Mouse (Mus musculus) embryonic stem cell, embryonic (primary cell): Measurements from ENCODE around the gene Nlrc5.

ENCODE experiments used
- CTCF ChIA-PET, 4 experiments: fragments of 300-600 bp in 2 of 4; fragments of 350-600 bp in 2 of 4; sonication (Branson Sonifier 250); formaldehyde crosslinking; loops; one replicate each; lab custom pipeline; 2022; ENCODE audit warnings: inconsistent platforms in 2 of 4; lab: Charles Lee
- POLR2A ChIA-PET, 4 experiments: fragments of 300-600 bp in 2 of 4; fragments of 350-600 bp in 2 of 4; sonication (Branson Sonifier 250); formaldehyde crosslinking; loops; one replicate each; lab custom pipeline; 2022; ENCODE audit warnings: antibody characterized with exemption in 4 of 4, inconsistent platforms in 1 of 4; lab: Charles Lee

The Nlrc5 gene

DNA sequence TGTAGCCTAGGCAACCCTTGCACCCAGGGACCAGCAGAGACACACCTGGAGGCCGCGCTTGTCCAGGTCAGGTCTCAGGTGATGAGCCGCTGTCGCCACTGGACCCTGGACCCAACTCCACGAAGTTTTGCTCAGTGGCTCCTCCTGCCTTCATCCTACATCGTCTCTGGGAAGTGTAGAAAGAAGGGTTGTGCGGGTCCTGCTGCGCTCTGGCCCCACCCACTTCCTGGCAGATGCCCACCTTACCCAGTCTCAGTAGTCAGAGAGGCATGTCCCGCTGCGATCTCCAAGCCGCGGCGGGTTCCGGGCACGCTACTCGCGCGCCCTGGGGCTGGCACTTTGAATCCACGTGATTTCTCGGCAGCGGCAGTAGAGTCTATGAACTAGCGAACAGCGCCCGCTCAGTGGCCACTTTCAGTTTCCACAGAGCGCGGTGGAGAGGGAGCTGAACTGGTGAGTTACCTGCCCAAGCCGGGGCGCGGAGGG, at the start of gene Nlrc5:
Nlrc5 (plus strand) TSS at position 376 of the 486 bp plus-strand sequence.
- ChIA-PET CTCF (no interaction called here), POLR2A (interaction anchor here in 1 of 4 experiments (1.5 kb wide), 1 partner anchor 19 kb away, joined by 3 read pairs; no protein-coding TSS in a partner anchor)

DNA sequence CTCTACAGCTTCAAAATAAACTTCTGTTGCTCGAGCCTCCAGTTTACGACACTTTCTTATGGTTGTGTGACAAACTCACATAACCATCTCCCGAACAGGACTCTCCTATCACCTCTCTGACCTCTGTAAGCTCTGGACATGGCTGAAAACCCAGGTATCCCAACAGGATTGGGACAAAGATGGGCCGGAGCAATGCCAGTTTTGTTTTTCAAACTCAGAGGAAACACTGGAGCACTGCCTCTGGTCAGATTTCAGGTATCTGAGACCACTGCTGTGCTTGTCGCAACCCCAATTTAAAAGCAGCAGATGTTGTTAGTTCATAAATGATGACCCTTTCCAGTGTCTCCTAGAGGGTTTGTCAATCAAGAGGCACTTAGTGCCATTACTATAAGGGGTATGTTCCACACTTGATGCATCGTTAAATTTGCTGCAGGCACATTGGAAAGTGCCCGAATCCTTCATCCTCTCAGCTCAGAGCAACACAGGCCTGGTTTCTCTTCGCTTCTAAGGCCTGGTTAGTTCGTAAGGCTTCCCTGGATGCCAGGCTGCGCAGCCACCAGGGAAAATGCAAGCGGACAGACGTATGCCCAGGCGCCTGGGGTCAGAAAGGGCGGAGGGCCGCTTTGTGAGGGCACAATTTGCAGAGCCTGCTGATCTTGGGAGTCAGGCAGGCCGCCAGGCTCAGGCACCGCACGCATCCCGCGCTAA, 48.5 kb upstream of the Nlrc5 start:
- ChIA-PET POLR2A (interaction anchor here in 3 of 4 experiments (0.6 to 5.8 kb wide), 28 partner anchors 8 to 216 kb away, joined by 3 to 35 read pairs (median 4); partner anchors contain the start of genes Fam192a (in 1 of the 3) and Rspry1 (in 1 of the 3)), CTCF (interaction anchor here in 3 of 4 experiments (0.6 to 1.2 kb wide), 3 partner anchors 42 to 73 kb away, joined by 3 to 4 read pairs (median 3); no protein-coding TSS in a partner anchor)

DNA sequence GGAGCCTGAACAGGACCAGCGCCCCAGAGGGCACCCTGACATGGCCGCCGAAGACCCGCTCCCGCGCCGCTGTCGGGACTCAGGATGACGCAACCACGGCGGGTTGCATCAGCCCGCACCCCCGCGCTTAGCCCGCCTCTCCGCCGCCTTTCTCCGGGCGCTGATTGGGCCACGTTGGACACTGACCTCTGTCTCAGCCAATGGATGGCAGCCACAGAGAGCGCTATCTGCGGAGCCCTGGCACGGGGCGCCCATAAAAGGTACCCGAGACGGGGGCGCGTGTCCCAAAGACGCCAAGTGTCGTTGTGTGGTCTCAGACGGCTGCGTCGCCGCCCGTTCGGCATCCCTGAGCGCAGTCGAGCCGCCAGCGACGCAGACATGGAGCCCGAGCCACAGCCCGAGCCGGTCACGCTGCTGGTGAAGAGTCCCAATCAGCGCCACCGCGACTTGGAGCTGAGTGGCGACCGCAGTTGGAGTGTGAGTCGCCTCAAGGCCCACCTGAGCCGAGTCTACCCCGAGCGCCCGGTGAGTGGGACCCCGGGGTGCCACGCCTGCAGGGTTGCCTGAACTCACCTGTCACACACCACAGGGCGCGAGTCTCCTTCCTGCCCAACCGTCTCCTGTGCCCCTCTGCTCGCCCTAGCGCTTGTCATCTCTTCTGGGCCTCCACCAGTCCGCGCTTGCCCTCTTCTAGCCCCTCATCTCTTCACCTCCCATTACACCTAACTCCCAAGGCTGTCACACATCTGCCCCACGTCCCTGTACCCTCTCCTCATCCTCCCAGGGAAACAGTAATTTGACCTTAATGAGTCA, 47.7 kb upstream of the Nlrc5 start, which contains the start of gene Herpud1:
Herpud1 (plus strand) TSS at position 225 of the 813 bp plus-strand sequence.
- CTCF ChIA-PET = no interaction called here
- POLR2A ChIA-PET = interaction anchor here in 3 of 4 experiments (0.5 to 5.8 kb wide), 38 partner anchors 8 to 309 kb away, joined by 3 to 35 read pairs (median 4); partner anchors contain the start of genes Nup93 (in 1 of the 3) and Pllp (in 1 of the 3)

DNA sequence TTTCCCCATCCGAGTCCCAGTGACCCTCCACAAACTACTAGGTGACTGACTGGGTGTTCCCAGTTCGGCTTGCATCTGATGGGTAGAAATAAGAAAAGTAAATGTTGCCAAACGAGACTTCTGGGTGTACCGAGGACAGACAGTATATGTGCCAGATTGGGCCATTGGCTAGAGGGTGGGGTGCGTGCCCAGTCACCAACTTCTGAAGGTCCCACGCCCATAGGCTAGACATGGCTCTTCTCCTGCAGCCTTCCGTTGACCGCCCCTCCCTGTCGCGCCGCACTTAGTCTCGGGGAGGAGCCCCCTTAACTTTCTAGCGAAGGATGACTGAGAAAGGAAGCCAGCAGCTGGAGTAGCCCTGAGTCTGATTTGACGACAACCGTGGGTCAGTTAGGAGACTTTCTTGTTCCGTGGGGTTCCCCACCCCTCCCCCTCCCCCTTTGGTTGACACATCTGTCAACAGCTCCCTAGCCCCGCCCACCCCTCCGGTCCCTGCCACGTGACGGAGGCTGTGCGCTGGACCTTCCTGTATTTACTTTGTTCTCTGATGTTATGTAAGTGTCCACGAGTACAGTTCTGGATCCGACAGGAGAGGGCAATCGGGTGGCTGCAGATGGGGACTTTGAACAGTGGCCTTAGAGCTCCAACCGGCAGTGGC, 47.0 kb upstream of the Nlrc5 start:
- ChIA-PET POLR2A (interaction anchor here in 3 of 4 experiments (0.5 to 5.8 kb wide), 47 partner anchors 9 to 1128 kb away, joined by 3 to 35 read pairs (median 4); partner anchors contain the start of genes Nup93 (in 1 of the 3) and Pllp (in 1 of the 3)), CTCF (interaction anchor here in 2 of 4 experiments (0.6 to 1.4 kb wide), 4 partner anchors 8 to 156 kb away, joined by 3 to 6 read pairs (median 4); no protein-coding TSS in a partner anchor)

DNA sequence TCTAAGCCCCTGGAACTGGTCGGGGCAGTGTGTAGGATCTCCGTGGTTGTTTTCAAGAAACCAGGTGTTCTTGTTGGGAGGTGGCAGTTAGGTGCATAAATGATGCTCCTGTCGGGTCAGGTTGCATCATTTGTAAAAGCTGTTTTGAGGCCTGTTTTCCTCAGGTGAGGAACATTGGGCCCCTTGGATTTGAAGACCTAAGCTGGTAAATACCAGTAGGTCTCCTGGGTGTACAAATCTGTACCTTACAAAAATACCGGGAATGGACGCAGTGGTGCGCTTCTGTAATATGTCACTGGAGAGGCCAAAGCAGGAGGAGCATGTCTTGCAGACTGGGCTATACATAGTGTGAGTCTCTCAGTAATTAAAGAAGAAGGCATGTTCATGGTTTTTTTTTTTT, 46.4 kb upstream of the Nlrc5 start:
- ChIA-PET CTCF (interaction anchor here in 2 of 4 experiments (0.6 to 1.4 kb wide), 4 partner anchors 8 to 157 kb away, joined by 3 to 6 read pairs (median 4); no protein-coding TSS in a partner anchor), POLR2A (interaction anchor here in 3 of 4 experiments (0.5 to 5.8 kb wide), 33 partner anchors 9 to 1127 kb away, joined by 3 to 35 read pairs (median 5); partner anchors contain the start of gene Pllp (in 1 of the 3))

DNA sequence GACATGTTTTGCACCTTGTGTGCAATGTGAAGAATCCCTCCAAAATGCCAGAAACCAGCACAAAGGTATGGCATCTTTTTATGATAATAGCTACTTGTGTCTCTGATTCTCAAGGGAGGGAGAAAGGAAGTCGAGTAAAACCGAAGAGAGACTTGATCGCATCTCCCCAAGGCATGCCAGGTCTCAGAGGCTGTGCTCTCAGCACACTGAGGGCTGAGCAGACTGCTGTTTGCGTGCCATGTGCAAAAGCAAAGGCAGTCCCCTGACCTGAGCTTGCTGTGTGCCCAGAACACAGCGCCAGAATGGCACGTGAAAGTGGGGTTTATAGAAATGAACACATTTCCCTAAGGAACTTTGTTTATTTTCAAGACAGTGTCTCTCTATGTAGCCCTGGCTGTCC, 44.6 kb upstream of the Nlrc5 start:
- POLR2A ChIA-PET = interaction anchor here in 3 of 4 experiments (0.7 to 2.6 kb wide), 7 partner anchors 9 to 612 kb away, joined by 3 to 7 read pairs (median 3); no protein-coding TSS in a partner anchor

DNA sequence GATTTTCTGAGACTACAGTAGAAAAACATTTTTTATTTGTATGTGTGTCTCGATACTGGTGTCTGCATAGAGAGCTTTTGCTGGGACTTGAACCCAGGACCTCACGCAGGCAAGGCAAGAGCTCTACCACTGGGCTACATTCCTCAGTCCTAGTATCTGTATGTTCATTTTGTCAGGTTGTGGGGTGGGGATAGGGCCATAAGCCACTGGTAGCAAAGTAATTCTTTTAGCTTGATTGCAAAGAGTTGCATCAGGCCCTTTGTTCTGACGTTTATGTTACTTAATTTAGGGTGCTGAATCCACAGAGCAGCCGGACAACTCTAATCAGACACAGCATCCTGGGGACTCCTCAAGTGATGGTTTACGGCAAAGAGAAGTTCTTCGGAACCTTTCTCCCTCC, 43.7 kb upstream of the Nlrc5 start:
- CTCF ChIA-PET = interaction anchor here in 1 of 4 experiments (1.1 kb wide), 1 partner anchor 59 kb away, joined by 3 read pairs; no protein-coding TSS in a partner anchor

More for the DNA sequence above, 44.6 kb upstream of the Nlrc5 start:
- CTCF ChIA-PET = interaction anchor here in 2 of 4 experiments (0.7 kb wide), 3 partner anchors 8 to 46 kb away, joined by 4 to 6 read pairs (median 5); no protein-coding TSS in a partner anchor

DNA sequence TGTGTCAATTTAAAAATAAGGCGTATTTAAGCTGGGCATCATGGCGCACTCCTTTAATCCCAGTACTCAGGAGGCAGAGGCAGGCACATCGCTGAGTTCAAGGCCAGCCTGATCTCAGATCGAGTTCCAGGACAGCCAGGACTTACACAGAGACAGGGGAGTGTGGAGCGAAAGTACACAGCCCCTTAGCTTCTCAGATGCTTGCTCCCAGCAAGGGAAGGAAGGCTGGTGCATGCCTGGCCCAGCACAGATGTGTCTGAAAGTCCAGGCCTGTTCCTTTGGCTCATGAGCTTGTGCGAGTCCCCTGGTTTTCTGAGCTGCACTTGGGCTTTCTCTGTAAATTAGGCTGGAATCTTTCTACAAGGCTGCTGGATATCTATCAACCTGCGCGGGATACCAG, 43.2 kb upstream of the Nlrc5 start:
- POLR2A ChIA-PET = interaction anchor here in 2 of 4 experiments (0.7 to 1.7 kb wide), 5 partner anchors 9 to 86 kb away, joined by 3 to 11 read pairs (median 4); no protein-coding TSS in a partner anchor
- CTCF ChIA-PET = interaction anchor here in 2 of 4 experiments (1.1 to 1.4 kb wide), 2 partner anchors 60 to 62 kb away, joined by 3 to 5 read pairs; no protein-coding TSS in a partner anchor

More for the DNA sequence above, 43.7 kb upstream of the Nlrc5 start:
- POLR2A ChIA-PET = interaction anchor here in 1 of 4 experiments (1.5 to 1.7 kb wide), 2 partner anchors 10 to 17 kb away, joined by 3 to 11 read pairs; no protein-coding TSS in a partner anchor

DNA sequence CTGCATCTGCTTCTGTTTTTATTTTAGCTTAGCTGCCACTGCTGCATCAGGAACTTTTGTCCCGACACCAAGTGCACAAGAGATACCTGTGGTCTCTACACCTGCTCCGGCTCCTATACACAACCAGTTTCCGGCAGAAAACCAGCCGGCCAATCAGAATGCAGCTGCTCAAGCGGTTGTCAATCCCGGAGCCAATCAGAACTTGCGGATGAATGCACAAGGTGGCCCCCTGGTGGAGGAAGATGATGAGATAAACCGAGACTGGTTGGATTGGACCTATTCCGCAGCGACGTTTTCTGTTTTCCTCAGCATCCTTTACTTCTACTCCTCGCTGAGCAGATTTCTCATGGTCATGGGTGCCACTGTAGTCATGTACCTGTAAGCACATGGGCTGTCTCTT, 42.0 kb upstream of the Nlrc5 start:
- POLR2A ChIA-PET = interaction anchor here in 2 of 4 experiments (0.6 to 1.6 kb wide), 9 partner anchors 8 to 88 kb away, joined by 3 to 5 read pairs (median 4); no protein-coding TSS in a partner anchor
- CTCF ChIA-PET = interaction anchor here (0.6 to 2.0 kb wide), 13 partner anchors 8 to 1195 kb away, joined by 3 to 10 read pairs (median 4); partner anchors contain the start of genes Ces1d (in 1 of the 4) and Slc12a3 (in 1 of the 4)

DNA sequence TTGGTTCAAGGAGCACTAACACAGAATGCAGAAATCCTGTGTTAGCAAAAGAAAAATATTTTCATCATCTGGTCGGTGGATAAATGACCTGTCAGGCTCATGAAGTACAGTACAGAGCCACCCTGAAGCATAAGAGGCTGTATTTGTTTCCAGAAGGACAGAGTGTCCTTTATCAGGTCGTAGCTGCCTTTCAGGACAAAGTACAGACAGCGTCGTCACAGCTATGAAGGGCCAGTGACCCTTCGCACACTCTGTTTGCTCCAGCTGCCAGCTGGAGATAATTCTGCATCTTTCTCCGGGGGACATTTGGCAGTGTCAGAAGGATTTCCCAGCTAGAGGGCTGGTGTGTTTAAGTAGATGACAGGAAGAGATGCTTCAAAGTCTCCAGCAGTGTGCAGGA, 41.5 kb upstream of the Nlrc5 start:
- CTCF ChIA-PET = interaction anchor here (0.7 to 2.0 kb wide), 10 partner anchors 8 to 100 kb away, joined by 3 to 10 read pairs (median 4); no protein-coding TSS in a partner anchor
- POLR2A ChIA-PET = interaction anchor here in 2 of 4 experiments (0.6 to 1.6 kb wide), 11 partner anchors 8 to 70 kb away, joined by 3 to 7 read pairs (median 4); no protein-coding TSS in a partner anchor

DNA sequence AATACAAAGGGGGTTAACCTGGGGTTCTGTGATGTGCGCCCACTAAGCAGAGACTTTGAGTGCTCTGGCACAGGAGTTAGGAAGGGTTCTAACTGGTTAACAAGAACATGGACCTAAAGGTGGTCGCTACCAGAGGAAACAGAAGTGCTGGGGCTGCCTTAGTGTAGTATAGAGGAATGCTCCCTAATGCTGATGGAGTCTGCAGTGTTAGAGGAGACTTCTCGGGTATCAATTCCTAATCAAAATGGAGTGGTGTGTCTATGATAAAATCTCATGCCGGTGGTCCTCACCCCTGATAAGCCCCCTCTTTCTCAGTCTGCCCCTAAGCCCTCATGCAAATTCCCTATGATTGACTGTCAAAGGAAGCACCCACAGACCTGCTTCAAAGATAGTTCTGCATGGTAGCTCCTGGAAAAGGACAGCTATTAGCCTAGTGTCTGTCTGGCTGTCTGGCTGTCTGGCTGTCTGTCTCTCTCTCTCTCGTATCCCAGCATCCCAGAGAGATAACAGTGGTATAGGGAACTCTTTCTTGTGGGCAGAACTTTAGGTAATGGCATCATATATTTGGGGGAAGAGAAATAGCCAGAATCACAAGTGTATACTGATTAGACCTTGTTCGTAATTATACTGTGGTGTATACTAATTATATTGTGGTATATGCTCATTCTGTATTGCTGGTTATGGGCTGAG, 38.2 kb upstream of the Nlrc5 start:
- ChIA-PET CTCF (interaction anchor here in 2 of 4 experiments (1.1 to 2.1 kb wide), 3 partner anchors 8 to 97 kb away, joined by 3 to 11 read pairs (median 3); no protein-coding TSS in a partner anchor), POLR2A (interaction anchor here in 3 of 4 experiments (0.6 to 1.5 kb wide), 6 partner anchors 9 to 323 kb away, joined by 3 to 7 read pairs (median 4); no protein-coding TSS in a partner anchor)

DNA sequence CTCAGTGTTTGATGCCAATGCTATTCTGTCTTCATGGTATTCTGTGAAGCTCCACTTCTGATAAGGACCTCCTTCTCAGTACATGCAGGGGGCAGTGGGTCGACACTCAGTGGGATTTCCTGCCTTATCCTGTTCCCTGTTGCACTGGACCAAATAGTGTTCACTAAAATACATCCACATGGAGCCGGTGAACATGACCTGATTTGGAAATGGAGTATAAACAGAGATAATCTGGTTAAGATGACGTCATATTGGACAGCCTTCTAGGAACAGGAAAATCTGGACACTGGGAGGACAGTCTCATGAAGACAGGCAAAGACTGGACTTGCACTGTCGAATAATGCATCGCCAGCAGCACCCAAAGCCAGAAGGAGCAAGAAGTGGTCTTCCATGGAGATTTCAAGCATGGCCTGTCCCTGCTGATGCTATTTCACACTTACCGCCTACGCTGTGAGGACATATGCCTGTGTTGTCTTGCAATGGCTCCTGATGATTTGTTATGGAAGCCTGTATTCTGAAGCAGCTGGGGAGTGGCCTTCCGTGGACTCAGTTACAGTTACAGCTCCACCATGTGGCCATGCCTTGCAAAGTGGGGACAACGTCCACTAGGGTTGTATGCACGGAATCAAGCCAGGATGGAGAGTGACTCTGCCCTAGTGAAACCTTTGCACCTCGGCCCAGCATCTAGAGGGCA, 37.0 kb upstream of the Nlrc5 start:
- CTCF ChIA-PET = interaction anchor here in 3 of 4 experiments (0.6 to 2.1 kb wide), 10 partner anchors 8 to 431 kb away, joined by 3 to 11 read pairs (median 5); no protein-coding TSS in a partner anchor

DNA sequence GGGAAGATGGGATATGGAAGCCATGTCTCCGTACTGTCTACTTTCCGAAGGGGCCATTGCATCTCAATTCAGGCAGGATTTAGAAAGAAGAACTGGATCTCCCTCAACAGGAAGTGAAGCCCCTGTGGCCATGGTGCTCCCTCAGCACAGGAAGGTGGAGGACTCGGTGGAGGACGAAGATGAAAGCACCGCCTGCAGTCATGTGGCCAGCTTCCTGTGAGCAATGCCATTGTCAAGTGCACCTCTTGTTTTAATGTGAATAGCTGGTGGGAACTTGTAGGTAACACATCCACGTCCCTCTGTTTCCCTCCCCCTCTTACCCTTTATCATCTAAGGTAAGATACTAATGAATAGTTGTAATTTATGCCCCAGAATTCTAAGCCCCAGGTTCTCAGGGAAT, 35.6 kb upstream of the Nlrc5 start:
- ChIA-PET POLR2A (interaction anchor here in 3 of 4 experiments (0.6 to 1.6 kb wide), 6 partner anchors 11 to 216 kb away, joined by 3 to 7 read pairs (median 3); partner anchors contain the start of genes Fam192a (in 1 of the 3), Herpud1 (in 1 of the 3) and Rspry1 (in 1 of the 3)), CTCF (interaction anchor here (0.6 to 2.1 kb wide), 4 partner anchors 11 to 216 kb away, joined by 4 to 8 read pairs (median 6); no protein-coding TSS in a partner anchor)

More for the DNA sequence above, 37.0 kb upstream of the Nlrc5 start:
- POLR2A ChIA-PET = interaction anchor here in 3 of 4 experiments (0.6 to 1.5 kb wide), 9 partner anchors 10 to 194 kb away, joined by 3 to 7 read pairs (median 3); partner anchors contain the start of gene Herpud1 (in 1 of the 3)

DNA sequence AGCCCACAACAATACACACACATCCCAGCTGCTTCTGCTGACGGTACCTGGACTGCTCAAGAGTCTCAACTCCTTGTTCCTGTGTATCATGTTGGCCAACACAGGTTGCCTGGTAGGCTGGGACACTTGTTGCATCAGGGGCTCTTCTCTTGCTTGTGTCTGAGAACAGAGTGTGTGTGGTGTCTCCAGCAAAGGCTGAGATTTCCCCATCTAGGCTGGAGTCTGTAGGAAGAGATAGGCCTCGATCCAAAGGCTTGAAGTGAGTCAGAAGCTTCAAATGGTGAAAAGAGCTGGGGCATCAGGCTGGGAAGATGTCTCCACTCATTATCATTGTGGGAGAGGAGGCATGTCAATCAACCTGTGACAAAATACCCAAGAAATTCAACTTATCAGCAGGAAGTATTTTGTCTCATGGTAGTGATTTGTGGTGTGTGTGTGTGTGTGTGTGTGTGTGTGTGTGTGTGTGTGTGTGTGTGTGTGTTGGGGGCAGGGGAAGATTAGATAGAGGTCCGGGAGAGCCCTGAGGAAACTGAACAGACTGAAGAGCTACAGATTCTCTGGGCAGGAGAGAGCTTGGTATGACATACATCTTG, 34.7 kb upstream of the Nlrc5 start:
- ChIA-PET POLR2A (interaction anchor here in 3 of 4 experiments (0.6 to 2.5 kb wide), 8 partner anchors 8 to 547 kb away, joined by 3 to 11 read pairs (median 4); no protein-coding TSS in a partner anchor), CTCF (interaction anchor here in 3 of 4 experiments (0.6 to 3.4 kb wide), 5 partner anchors 56 to 193 kb away, joined by 3 to 13 read pairs (median 4); no protein-coding TSS in a partner anchor)
